13 mouse cellular contexts compared by ENCODE assay signal in the genomic region with DNA sequence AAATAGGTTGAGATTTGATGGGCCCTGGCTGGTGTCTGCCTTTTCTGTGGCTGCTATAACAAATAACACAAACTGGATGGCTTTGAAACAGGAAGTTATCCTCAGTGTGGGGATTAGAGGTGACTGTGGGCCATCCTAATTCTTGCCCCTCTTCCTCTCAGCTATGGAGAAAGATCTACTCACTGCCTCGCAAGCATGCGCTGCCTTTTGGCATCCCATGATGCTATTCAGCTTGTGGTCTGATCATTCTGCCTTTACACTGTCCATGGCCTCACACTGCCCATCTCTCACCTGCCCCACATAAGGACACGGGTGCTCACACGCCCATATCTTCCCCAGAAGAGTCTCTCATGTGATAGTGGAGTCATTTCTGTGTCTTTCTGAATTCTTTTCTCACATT.
"Had no signal": no experiment of that assay in that cellular context is flagged by ENCODE, and none has a peak within 500 bp of the region (broad histone marks: within the 10 kb centered on the region; RNA-seq: fewer than 3 reads in every experiment).

No protein-coding gene starts in this region.

- H3K27ac ChIP-seq: kidney, embryonic 15.5 days; macrophage had no signal

- H3K27me3 ChIP-seq: kidney, embryonic 15.5 days had no signal

- H3K4me3 ChIP-seq: kidney, embryonic 15.5 days; left cerebral cortex, adult 2 months had no signal

- H3K9ac ChIP-seq: kidney, embryonic 15.5 days had no signal

- H3K9me3 ChIP-seq: kidney, embryonic 15.5 days had no signal

- H3K4me2 ChIP-seq: kidney, embryonic 15.5 days; liver, embryonic 11.5 days; midbrain, embryonic 11.5 days had no signal

- DNase-seq: kidney, adult 11 months; kidney, adult 8-10 months; kidney, postnatal 10 days; kidney, postnatal 36 days; layer of hippocampus, postnatal 36 days; midbrain, embryonic 14.5 days; thymus, adult 18-20 months; thymus, postnatal 36 days had no signal
